Mouse (Mus musculus) bone marrow, adult 2 months (tissue): ENCODE data around the gene Kdelr3. TPM values are rescaled to one million over a fixed set of nuclear protein-coding genes. Genes with fewer than 3 reads are reported as not detected.

ENCODE experiments used
- H3K27ac ChIP-seq: fragments of 200-500 bp; 2 replicates; pipeline ENCODE4 v1.5.1; 2012; ENCODE audit warnings: low read depth, mild to moderate bottlenecking, control low read depth, inconsistent platforms, low read length; ENCODE audit not compliant: control insufficient read depth, poor library complexity, insufficient read depth
- H3K4me1 ChIP-seq: fragments of 200-500 bp; 2 replicates; pipeline ENCODE4 v1.6.1; 2011; ENCODE audit warnings: low read length; ENCODE audit not compliant: control insufficient read depth, insufficient read depth
- H3K4me3 ChIP-seq: fragments of 200-500 bp; replicated peaks from 2 replicates; pipeline ENCODE3; 2011; ENCODE audit warnings: mild to moderate bottlenecking, low read depth, low read length, control low read depth; ENCODE audit not compliant: control insufficient read depth
- CTCF ChIP-seq: fragments of 200-500 bp; IDR thresholded peaks from 2 replicates; pipeline ENCODE4 v1.5.1; 2011; ENCODE audit warnings: low read length, control low read depth; ENCODE audit not compliant: control insufficient read depth, insufficient read depth
- POLR2A ChIP-seq: fragments of 200-500 bp; IDR thresholded peaks from 2 replicates; pipeline ENCODE4 v1.6.1; 2011; ENCODE audit warnings: low read depth, mild to moderate bottlenecking, control low read depth, low read length, borderline replicate concordance; ENCODE audit not compliant: control insufficient read depth
- WGBS: fragments of 180-500 bp; shearing (Covaris S2); methylation state at CpG from one replicate; pipeline ENCODE4 v1.1.7; 2018; 5-methylcytosine and 5-hydroxymethylcytosine counted together
- polyA plus RNA-seq: library from polyadenylated mRNA; stranded (reverse); fragments of >200 nt; gene quantifications from 2 replicates; pipeline ENCODE4 v1.2.4, GENCODE M21; 2011; ENCODE audit warnings: low replicate concordance; ENCODE audit not compliant: missing spikeins, insufficient read depth, insufficient read length

The Kdelr3 gene
- polyA plus RNA-seq: 1.1 and 8.2 TPM in 2 replicates

DNA sequence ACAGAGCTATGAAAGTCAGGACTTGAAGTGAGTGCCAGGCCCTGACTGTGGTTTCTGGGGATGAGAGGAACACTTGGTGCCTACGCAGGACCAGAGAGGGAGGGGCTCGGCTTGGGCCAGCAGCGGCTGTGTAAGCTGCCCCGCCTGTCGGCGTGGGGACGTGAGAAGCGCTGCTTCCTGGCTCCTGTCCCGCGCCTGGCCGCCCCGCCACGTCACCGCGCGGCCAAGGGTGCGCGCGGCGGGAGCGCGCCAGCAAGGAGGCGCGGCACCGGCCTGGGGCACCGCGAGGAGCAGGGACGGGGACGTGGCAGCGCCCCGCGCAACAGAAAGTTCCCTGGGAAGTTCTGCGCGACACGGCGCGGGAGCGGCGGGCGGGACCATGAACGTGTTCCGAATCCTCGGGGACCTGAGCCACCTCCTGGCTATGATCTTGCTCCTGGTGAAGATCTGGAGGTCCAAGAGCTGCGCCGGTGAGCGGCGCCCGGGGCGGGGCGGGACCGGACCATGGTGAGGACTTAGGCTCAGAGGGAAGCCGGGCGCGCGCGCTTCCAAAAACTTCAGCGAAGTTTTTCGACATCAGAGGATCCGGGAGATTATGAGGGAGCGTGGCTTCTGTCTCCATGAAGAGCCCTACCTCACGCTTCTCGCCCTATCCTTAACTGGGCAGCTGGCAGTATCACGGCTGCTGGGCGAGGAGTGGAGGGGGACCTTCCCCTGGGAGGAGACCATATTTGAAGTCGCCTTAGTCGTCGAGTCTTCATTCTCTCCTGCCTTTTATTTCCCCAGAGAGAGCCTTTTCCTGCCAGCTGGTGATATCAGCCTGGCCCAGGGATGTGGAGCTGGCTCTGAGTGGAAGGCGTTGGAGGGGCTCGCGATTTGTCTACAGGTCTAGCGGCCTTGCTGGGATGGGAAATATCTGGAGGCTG, at the start of gene Kdelr3:
Gene Kdelr3 (plus strand): TSS at position 241 of the 926 bp plus-strand sequence.
- WGBS: 1% methylated on average over 71 of the region's 71 CpGs
- Histone ChIP-seq H3K4me3 (no peak within 1 kb of the TSS), H3K4me1 (peaks cover 2% of the 10 kb centered on the region), H3K27ac (no peak within 1 kb of the TSS; the same call in 1 of the 2 replicates)
- TF ChIP-seq POLR2A (no peak), CTCF (no peak)

DNA sequence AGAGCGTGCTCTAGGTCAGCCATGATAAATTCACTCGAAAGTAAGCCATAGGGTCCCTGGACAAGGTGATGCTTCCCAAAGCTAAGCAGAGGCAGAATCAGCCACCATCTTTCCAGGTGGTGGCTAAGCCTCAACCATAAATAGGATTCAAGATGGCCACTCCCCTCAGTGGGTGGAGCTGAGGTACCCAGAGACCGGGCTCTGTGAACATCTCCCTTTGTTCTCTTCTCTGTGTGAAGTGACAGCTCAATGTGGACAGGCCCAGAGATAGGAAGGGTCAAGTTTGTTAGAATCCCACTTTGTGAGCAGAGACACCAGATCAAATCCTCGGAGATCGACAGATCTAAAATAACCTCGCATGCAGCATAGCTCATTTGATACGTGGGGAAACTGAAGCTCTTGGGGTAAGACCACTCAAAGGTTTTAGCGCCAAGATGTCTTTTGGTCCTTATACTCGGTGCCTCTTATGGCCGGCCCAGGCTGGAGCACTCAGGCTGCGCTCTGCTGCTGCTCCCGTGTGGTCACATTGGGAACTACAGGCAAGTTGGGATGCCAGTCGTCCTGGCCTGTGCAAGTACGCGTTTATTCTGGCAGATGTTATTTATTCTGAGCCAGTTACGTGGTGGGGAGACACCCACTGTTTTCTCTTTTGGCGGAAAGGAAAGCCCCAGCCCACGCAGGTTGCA, 49.5 kb upstream of the Kdelr3 start:
- no peaks in the 10 kb centered on the region for H3K4me1 ChIP-seq
- no peak overlapping the region for H3K4me3 ChIP-seq
- WGBS: 9% methylated on average over 18 of the region's 18 CpGs
- TF ChIP-seq CTCF (peak; percentile 99), POLR2A (no peak)
- no peak overlapping the region for H3K27ac ChIP-seq

DNA sequence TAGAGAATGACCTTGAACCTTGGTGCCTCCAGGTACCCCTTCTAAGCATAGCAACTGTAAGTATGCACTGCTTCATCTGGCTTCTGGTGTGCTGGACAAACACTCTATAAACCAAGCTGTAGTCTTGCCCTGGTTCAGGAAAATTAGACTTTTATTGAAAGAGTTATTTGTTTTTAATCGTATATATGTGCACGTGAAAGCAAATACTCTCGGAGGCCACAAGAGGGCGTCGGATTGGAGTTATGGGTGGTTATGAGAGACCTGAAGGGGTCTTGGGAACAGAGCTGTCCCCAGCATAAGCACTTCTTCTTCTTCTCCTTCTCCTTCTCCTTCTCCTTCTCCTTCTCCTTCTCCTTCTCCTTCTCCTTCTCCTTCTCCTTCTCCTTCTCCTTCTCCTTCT, 46.6 kb upstream of the Kdelr3 start:
- H3K4me3 ChIP-seq: no peak overlapping the region
- no peaks in the 10 kb centered on the region for H3K4me1 ChIP-seq
- TF ChIP-seq CTCF (no peak), POLR2A (no peak)
- H3K27ac ChIP-seq: no peak overlapping the region
- 64% methylated on average over 5 of the region's 5 CpGs for WGBS

DNA sequence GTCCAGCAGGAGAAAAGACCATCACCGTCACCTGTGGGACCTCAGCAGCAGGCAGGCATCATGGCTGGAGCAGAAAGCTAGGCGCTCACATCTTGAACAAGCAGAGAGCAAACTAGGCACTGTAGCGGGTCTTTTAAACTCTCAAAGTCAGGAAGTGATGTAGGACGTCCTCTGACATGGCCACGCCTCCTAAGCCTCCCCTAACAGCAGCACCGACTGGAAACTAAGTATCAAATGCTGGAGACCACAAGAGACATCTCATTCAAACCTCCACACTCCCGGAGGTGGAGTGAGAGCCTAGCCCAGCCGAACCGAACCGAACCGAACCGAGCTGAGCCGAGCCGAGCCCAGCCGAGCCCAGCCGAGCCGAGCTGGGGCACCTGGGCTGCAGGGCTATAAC, 45.6 kb upstream of the Kdelr3 start:
- Histone ChIP-seq H3K27ac (no peak overlapping the region), H3K4me1 (no peaks in the 10 kb centered on the region), H3K4me3 (no peak overlapping the region)
- no peak for TF ChIP-seq POLR2A
- no peak for TF ChIP-seq CTCF
- 36% methylated on average over 17 of the region's 17 CpGs for WGBS

DNA sequence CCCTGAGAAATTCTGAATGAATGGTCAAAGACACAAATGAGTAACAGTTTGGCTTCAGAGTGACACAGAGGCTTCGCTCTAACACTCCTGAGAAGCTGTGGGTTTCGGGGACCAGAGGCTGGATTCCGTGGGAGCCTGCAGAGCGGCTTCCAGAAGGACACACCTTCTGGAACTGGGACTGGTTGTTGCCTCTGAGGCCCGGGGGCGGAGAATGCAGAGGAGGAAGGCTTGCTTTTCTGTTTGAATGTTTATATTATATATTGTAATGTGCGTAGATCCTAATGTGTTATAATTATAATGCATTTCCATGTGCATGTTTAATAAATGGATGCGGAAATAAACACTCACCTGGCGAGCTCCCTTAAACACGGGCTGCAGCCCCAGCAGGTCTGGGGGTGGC, 45.1 kb upstream of the Kdelr3 start:
- TF ChIP-seq POLR2A: no peak
- TF ChIP-seq CTCF: no peak
- H3K4me1 ChIP-seq: no peaks in the 10 kb centered on the region
- WGBS: 75% methylated on average over 10 of the region's 10 CpGs

DNA sequence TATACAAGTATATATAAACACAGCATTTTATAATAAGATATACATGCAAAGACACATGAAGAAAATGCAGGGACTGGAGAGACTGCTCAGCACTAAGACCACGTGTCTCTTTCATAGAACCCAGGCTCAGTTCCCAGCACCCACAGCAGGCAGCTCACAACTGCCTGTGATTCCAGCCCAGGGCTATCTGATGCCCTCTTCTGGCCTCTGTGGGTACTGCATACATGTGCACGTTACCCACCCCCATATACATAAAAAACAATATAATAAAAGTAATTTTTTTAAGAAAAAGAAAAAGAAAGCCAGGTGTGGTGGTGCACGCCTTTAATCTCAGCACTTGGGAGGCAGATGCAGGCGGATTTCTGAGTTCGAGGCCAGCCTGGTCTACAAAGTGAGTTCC, 43.2 kb upstream of the Kdelr3 start:
- WGBS: 77% methylated on average over 5 of the region's 5 CpGs
- Histone ChIP-seq H3K4me3 (no peak overlapping the region), H3K27ac (no peak overlapping the region), H3K4me1 (no peaks in the 10 kb centered on the region)
- TF ChIP-seq POLR2A (no peak), CTCF (no peak; the same call in 1 of the 2 replicates)

More for the DNA sequence above, 45.1 kb upstream of the Kdelr3 start:
- no peak overlapping the region for H3K27ac ChIP-seq
- H3K4me3 ChIP-seq: no peak overlapping the region

DNA sequence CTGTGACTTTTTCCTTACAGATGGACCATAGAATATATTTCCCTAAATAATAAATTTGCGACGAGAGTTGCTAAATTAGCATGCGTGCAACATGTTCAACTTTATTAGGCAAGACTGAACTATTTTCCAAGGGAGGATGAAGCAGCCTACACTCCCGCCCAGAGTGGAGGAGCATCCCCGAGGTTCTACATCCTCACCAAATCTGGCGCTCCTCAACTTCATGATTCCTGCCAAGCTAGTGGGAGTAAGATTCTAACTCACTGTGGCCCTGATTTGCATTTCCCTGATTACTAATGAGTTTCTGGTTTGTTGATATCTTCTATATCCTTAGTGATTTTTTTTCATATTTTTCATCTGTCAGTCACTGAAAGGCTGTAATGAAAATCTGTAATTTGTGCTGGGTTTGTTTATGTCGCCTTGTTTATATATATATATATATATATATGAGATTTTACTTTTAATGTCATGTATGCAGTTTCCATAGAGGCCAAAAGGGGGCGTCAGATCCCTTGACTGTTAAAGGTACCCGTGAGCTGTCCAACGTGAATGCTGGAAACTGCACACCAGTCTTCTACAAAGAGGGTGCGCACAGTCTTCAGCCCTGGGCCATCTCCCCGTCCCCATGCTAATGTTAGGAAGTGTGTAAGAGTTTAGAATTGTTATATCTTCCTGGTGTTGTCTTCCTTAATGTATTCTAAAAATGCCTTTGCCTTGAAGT, 42.4 kb upstream of the Kdelr3 start:
- H3K27ac ChIP-seq: no peak overlapping the region
- no peaks in the 10 kb centered on the region for H3K4me1 ChIP-seq
- 56% methylated on average over 12 of the region's 12 CpGs for WGBS
- H3K4me3 ChIP-seq: no peak overlapping the region
- TF ChIP-seq POLR2A: no peak
- TF ChIP-seq CTCF: no peak
